Mouse (Mus musculus) midbrain, embryonic 12.5 days (tissue): ENCODE data around the gene 3110082J24Rik. TPM values are rescaled to one million over a fixed set of nuclear protein-coding genes. Genes with fewer than 3 reads are reported as not detected.

Source experiments
- ATAC-seq: fragments of 200-750 bp; cut with Nextera tagmentation; 2 replicates; pipeline ENCODE4 v1.8.0; 2017; ENCODE audit warnings: low read depth, moderate TSS enrichment, moderate library complexity; ENCODE audit not compliant: low FRiP score
- H3K27ac ChIP-seq: fragments of 300-500 bp; sonication (generic); replicated peaks from 2 replicates; pipeline ENCODE4 v1.5.1; 2016; ENCODE audit warnings: mild to moderate bottlenecking
- H3K27me3 ChIP-seq: fragments of 300-500 bp; sonication (generic); 2 replicates; pipeline ENCODE4 v1.6.1; 2016; ENCODE audit warnings: mild to moderate bottlenecking
- H3K36me3 ChIP-seq: fragments of 300-500 bp; sonication (generic); 2 replicates; pipeline ENCODE4 v1.6.1; 2016
- H3K4me1 ChIP-seq: fragments of 300-500 bp; sonication (generic); 2 replicates; pipeline ENCODE4 v1.6.1; 2016
- H3K4me2 ChIP-seq: fragments of 300-500 bp; sonication (generic); replicated peaks from 2 replicates; pipeline ENCODE4 v1.6.1; 2016; ENCODE audit warnings: mild to moderate bottlenecking, moderate library complexity
- H3K4me3 ChIP-seq: fragments of 300-500 bp; sonication (generic); 2 replicates; pipeline ENCODE4 v1.5.1; 2016; ENCODE audit warnings: mild to moderate bottlenecking
- H3K9ac ChIP-seq: fragments of 300-500 bp; sonication (generic); replicated peaks from 2 replicates; pipeline ENCODE4 v1.6.1; 2016; ENCODE audit warnings: mild to moderate bottlenecking, moderate library complexity
- H3K9me3 ChIP-seq: fragments of 300-500 bp; sonication (generic); 2 replicates; pipeline ENCODE4 v1.6.1; 2016; ENCODE audit warnings: mild to moderate bottlenecking
- WGBS: fragments of 180-500 bp; shearing (Covaris S2); methylation state at CpG from one replicate; pipeline ENCODE4 v1.1.7; 2016; 5-methylcytosine and 5-hydroxymethylcytosine counted together
- polyA plus RNA-seq: library from polyadenylated mRNA; unstranded; fragments of >200 nt; fragmentation: Nextera tagmentation; extraction: Ambion mirVana; gene quantifications from 2 replicates; pipeline ENCODE4 v1.2.1, GENCODE M21; 2016

Gene 3110082J24Rik
- 7.2 and 7.6 TPM in 2 replicates for polyA plus RNA-seq

DNA sequence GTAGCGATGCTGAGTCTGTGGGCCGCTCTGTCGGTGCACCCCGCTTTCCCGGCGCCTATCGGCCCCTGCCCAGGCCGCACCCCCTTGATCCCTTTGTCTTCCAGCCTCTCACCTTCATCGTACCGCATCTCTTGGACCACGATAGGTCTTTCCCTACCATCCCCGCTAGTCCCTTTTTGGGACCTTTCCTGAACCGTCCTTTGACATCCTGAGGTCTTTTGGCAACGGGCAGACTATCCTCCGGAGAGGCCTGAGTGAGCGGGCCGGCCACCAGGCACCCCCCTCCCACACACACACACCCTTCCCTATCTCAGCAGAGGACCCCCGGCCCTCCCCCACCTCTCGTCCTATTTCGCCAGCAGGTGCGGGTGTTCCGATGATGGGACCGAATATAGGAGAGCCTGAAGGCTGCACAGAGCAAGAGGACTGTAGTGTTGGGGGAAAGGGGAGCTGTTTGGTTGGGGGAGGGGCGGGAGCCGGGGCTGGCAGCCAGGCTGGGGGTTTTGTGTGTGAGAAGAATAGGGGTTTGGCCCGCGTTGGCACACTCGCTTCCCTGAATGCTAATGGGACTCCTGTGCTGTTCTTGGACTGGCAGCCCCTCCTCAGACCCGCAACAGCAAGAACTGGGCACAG is at the start of gene 3110082J24Rik:
Gene 3110082J24Rik (minus strand): TSS at position 419 of the 633 bp plus-strand sequence.
- WGBS: 2% methylated on average over 28 of the region's 29 CpGs
- Histone ChIP-seq H3K4me2 (peak within 1 kb of the TSS; percentile 71), H3K4me1 (peaks cover 60% of the 10 kb centered on the region), H3K36me3 (no peaks in the 10 kb centered on the region), H3K9ac (peak within 1 kb of the TSS; percentile 85), H3K4me3 (peak within 1 kb of the TSS; percentile 74), H3K27ac (peak within 1 kb of the TSS; percentile 88), H3K27me3 (peaks cover 4% of the 10 kb centered on the region; the same call in 1 of the 2 replicates), H3K9me3 (no peaks in the 10 kb centered on the region)
- ATAC-seq: peak; percentile 39

DNA sequence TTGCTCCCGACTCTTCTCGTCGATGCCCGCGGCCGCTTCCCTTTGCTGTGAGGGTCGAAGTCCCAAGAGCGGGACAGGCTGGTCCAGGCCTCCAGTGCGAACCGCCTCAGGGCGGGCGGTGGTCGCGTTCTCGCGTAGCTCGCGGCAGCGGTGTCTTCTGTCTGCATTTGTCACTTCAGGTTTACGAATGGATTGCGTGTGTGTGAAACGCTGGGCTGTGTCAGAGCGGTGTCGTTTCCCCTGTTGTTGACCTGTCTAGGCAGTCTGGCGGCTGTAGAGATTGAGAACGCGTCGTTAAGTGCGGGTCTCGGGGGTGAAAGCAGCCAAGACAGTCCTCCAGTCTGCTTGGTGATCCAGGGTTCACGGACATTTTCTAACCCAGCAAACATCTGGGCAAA is 49.5 kb upstream of the 3110082J24Rik start:
- H3K9me3 ChIP-seq: no peaks in the 10 kb centered on the region
- ATAC-seq: peak; percentile 86
- peak overlapping the region; percentile 79 for H3K27ac ChIP-seq

DNA sequence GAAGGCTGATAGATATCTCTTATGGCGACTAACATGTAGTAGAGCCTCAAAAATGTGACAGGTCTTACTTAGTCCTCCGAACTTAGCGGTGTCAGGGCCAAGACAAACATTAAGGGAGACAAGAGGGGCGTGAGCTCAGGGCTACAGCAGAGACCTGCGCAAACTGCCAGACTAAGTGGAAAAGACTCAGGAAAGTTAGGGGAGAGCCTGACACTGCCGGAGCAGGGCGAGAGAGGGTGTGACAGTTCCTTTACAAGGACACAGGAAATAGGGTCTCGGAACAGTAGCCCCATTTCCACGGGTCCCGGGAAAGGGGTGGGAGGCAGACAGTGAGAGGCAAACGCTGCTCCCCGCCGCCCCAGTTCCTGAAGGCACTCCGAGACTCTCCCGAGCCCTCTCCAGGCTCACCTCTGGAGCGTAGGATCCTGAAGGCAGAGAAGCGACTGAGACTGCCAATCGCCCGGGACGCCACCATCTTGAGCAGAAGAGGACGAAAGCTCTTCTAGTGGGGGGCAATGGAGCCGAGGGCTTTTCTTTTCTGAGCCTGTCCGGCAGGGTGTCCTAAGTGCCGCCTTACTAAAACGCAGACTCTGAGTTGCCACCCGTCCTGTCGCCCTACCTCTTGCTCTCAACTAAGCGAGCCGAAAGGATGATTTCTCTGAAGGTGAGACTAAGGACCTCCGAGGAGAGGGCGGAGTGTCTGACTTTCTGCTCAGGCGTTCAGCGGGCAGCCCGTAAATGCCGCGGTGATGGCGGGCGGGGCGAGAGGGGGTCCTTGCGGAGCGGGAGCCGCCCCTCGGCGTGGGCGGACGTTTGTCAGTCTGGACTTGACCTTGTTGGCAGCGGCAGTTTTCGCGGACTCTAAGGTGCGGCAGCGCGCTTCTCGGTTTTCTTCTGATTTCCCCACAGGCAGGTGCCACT is 48.8 kb upstream of the 3110082J24Rik start, which contains the start of the genes Hadha and Hadhb:
Gene Hadha (minus strand): TSS at position 689 of the 921 bp plus-strand sequence.
Gene Hadhb (plus strand): TSS at position 775 of the 921 bp plus-strand sequence.
- peak; percentile 93 for ATAC-seq
- Histone ChIP-seq H3K9ac (peak within 1 kb of the TSS; percentile 89), H3K36me3 (no peaks in the 10 kb centered on the region), H3K4me1 (peaks cover 19% of the 10 kb centered on the region), H3K27me3 (no peaks in the 10 kb centered on the region), H3K9me3 (no peaks in the 10 kb centered on the region), H3K27ac (peak within 1 kb of the TSS; percentile 79), H3K4me2 (peak within 1 kb of the TSS; percentile 90), H3K4me3 (peak within 1 kb of the TSS; percentile 94)
- WGBS: under 1% methylated on average over 53 of the region's 53 CpGs

More for the DNA sequence above, 49.5 kb upstream of the 3110082J24Rik start:
- WGBS: under 1% methylated on average over 31 of the region's 31 CpGs
- Histone ChIP-seq H3K36me3 (no peaks in the 10 kb centered on the region), H3K9ac (peak overlapping the region; percentile 89), H3K4me3 (peak overlapping the region; percentile 94), H3K4me1 (peaks cover 19% of the 10 kb centered on the region), H3K27me3 (no peaks in the 10 kb centered on the region), H3K4me2 (peak overlapping the region; percentile 90)

DNA sequence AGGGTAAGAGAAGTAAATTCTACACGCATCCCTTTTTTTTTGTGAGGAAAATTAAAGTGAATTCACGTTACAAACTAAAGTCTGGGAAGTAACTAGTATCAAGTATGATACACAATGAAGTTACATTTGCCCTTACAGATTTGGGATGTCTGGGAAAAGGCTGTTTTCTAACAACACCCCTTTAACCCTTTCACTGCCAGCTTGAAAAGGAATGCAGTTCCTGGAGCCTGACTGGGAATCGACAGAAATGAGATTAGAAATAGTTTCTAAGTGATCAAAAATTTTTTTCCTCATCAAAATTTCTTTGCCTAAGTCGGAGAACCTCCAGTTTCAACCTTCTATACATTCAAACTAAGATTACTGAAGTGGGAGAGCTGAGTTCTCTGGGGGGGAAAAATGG is 48.1 kb upstream of the 3110082J24Rik start:
- Histone ChIP-seq H3K27me3 (no peaks in the 10 kb centered on the region), H3K4me1 (peaks cover 19% of the 10 kb centered on the region), H3K9ac (peak overlapping the region; percentile 89), H3K36me3 (no peaks in the 10 kb centered on the region), H3K4me3 (peak overlapping the region; percentile 94), H3K9me3 (no peaks in the 10 kb centered on the region), H3K4me2 (peak overlapping the region; percentile 90), H3K27ac (no peak overlapping the region)
- ATAC-seq: no peak
- WGBS: 28% methylated on average over 4 of the region's 4 CpGs

- H3K4me3 ChIP-seq: no peak overlapping the region
- no peaks in the 10 kb centered on the region for H3K9me3 ChIP-seq
- no peak overlapping the region for H3K9ac ChIP-seq
- no peaks in the 10 kb centered on the region for H3K36me3 ChIP-seq
- WGBS: 92% methylated on average over 2 of the region's 2 CpGs
- peaks cover 19% of the 10 kb centered on the region for H3K4me1 ChIP-seq
- H3K27me3 ChIP-seq: no peaks in the 10 kb centered on the region
- no peak overlapping the region for H3K4me2 ChIP-seq
- no peak for ATAC-seq
- no peak overlapping the region for H3K27ac ChIP-seq
Observed at GRCm38 (mm10) chr5:30153222-30153621, 47.3 kb upstream of the 3110082J24Rik start.

DNA sequence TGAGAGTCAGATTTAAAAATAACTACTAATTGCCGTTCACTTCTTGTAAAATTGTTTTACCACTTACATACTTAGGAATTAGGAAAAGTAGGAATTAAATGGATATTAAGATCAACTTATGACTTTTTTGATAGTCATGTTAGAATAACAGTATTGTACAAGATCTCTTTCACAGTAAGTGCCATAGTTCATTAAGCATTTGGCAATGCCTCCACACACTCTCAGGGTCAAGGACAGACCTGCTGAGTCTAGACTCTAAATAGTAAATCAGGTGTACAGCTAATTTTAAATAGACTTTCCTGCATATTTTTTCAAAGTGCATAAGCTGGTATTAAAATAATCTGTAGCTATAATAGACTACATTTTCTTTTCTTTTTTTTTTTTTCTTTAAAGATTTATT is 46.5 kb upstream of the 3110082J24Rik start:
- Histone ChIP-seq H3K9ac (no peak overlapping the region), H3K36me3 (no peaks in the 10 kb centered on the region), H3K27ac (no peak overlapping the region), H3K27me3 (no peaks in the 10 kb centered on the region), H3K4me2 (no peak overlapping the region), H3K9me3 (no peaks in the 10 kb centered on the region), H3K4me1 (peaks cover 19% of the 10 kb centered on the region), H3K4me3 (no peak overlapping the region)
- ATAC-seq: no peak
- WGBS: 94% methylated on average over 1 of the region's 1 CpGs

- Histone ChIP-seq H3K4me2 (no peak overlapping the region), H3K4me1 (peaks cover 19% of the 10 kb centered on the region), H3K9me3 (no peaks in the 10 kb centered on the region), H3K27me3 (no peaks in the 10 kb centered on the region), H3K36me3 (no peaks in the 10 kb centered on the region), H3K4me3 (no peak overlapping the region), H3K9ac (no peak overlapping the region), H3K27ac (no peak overlapping the region)
- ATAC-seq: no peak
- WGBS: 73% methylated on average over 4 of the region's 4 CpGs
Observed at GRCm38 (mm10) chr5:30152007-30152406, 46.1 kb upstream of the 3110082J24Rik start.

DNA sequence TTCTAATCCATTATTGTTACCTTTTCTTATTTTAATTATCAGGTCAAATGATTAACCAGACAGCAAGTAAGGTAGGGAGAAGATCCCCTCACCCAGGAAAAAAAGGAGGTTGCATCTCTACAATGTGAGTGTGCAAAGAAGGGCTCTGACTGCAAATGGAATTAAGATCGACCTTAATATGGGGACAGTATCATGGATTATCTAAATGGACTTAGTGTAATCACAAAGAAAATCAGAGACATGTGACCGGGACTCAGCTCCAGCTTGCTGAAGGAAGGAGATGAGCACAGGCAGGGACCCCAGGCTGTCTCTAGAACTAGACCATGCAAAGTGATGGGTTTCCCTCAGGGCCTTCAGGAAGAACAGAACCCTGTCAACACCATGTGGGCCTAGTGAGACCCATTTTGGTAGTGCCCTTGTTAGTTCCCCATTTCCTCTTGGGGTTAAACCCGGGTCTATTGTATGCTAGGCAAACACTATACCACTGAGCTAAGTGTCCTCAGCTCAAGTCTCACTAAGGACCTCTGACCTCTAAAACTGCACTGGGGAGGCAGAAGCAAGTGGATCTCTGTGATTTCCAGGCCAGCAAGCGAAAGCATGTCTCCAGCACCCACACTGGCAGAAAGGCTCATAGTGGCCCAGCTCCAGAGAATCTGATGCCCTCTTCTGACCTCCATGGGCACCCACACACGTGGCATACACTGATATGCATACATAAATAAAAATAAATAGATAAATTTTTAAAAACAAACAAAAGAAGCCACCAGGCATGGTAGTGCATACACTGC is 42.4 kb upstream of the 3110082J24Rik start:
- ATAC-seq: no peak
- H3K27ac ChIP-seq: no peak overlapping the region

DNA sequence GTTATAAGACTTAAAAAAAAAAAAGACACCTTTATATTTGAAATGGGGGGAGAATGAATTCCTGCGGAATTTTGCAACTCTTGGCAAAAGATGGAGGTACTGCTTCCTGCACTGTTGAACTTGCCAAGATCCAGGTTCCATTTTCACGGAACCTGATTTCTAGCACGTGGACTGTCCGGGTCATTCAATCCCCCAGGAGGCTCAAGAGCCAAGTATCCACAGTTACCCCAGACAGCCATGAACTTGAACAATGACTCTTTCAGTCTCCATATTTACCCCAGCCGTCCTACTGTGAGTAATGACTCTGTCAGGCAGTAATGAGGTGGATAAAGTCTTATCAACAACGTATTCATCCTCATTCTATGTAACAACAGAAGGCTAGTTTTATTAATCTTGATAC is 40.6 kb upstream of the 3110082J24Rik start:
- ATAC-seq: no peak
- 88% methylated on average over 6 of the region's 6 CpGs for WGBS
- Histone ChIP-seq H3K4me3 (no peak overlapping the region), H3K4me2 (no peak overlapping the region), H3K27ac (no peak overlapping the region), H3K9ac (no peak overlapping the region), H3K36me3 (peaks cover 45% of the 10 kb centered on the region), H3K27me3 (no peaks in the 10 kb centered on the region), H3K4me1 (no peaks in the 10 kb centered on the region), H3K9me3 (no peaks in the 10 kb centered on the region)

More for the DNA sequence above, 42.4 kb upstream of the 3110082J24Rik start:
- H3K27me3 ChIP-seq: no peaks in the 10 kb centered on the region
- no peak overlapping the region for H3K9ac ChIP-seq
- H3K4me2 ChIP-seq: no peak overlapping the region
- H3K9me3 ChIP-seq: no peaks in the 10 kb centered on the region
- H3K4me1 ChIP-seq: peaks cover 2% of the 10 kb centered on the region; the same call in 1 of the 2 replicates
- peaks cover 27% of the 10 kb centered on the region for H3K36me3 ChIP-seq
- WGBS: 90% methylated on average over 5 of the region's 5 CpGs
- no peak overlapping the region for H3K4me3 ChIP-seq

GRCm38 (mm10) chr5:30138193-30138592 is 32.3 kb upstream of the 3110082J24Rik start:
- Histone ChIP-seq H3K4me1 (no peaks in the 10 kb centered on the region), H3K9me3 (no peaks in the 10 kb centered on the region), H3K4me2 (no peak overlapping the region), H3K9ac (no peak overlapping the region), H3K27me3 (no peaks in the 10 kb centered on the region), H3K36me3 (peaks cover 79% of the 10 kb centered on the region), H3K27ac (no peak overlapping the region), H3K4me3 (no peak overlapping the region)
- ATAC-seq: no peak
- 93% methylated on average over 4 of the region's 4 CpGs for WGBS

GRCm38 (mm10) chr5:30137271-30137670 is 31.4 kb upstream of the 3110082J24Rik start:
- 93% methylated on average over 9 of the region's 9 CpGs for WGBS
- Histone ChIP-seq H3K27ac (no peak overlapping the region), H3K4me1 (no peaks in the 10 kb centered on the region), H3K27me3 (no peaks in the 10 kb centered on the region), H3K9me3 (no peaks in the 10 kb centered on the region), H3K36me3 (peaks cover 75% of the 10 kb centered on the region), H3K4me3 (no peak overlapping the region), H3K9ac (no peak overlapping the region), H3K4me2 (no peak overlapping the region)
- no peak for ATAC-seq
